Comparison of ENCODE assay signal across 14 mouse cellular contexts in the genomic region with DNA sequence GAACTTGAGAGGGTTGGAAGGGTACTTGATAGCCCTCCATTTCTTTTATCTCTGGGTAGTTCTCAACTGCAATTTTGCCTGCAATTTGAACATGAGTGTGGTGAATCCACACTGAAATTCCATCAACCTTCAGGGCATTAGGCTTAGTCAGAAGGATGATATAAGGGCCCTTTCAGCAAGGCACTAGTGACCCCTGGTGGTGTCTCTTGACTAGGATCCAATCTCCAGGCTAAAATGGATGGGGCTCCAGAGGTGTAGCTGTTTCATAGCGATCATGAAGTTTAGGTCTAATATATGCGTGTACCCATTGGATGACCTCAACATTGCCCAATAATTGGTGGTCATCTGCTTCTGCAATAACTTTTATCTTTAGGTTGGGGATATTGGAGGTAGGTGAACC.
DNase-seq lines count a peak whose midpoint lies in the region; ATAC-seq and TF ChIP-seq lines count a peak whose summit lies in the region.
"Had no signal": no experiment of that assay in that cellular context is flagged by ENCODE, and none has a peak within 500 bp of the region (broad histone marks: within the 10 kb centered on the region; RNA-seq: fewer than 3 reads in every experiment).

No protein-coding gene starts in this region.

- no peak for ATAC-seq in kidney, postnatal 0 days (replicated peaks; ENCODE audit: low FRiP score, low read depth)
- no peak for ATAC-seq in kidney, embryonic 14.5 days (ENCODE audit: low FRiP score, low TSS enrichment)
- ATAC-seq: forebrain, embryonic 16.5 days had no signal

- no peak overlapping the region for H3K9ac ChIP-seq in kidney, postnatal 0 days (ENCODE audit: low read depth, low read length)
- no peak overlapping the region for H3K9ac ChIP-seq in kidney, embryonic 14.5 days (ENCODE audit: low read depth, low read length)
- H3K9ac ChIP-seq: heart, embryonic 15.5 days had no signal

- H3K27ac ChIP-seq in kidney, postnatal 0 days, result no peak overlapping the region
- H3K27ac ChIP-seq in kidney, embryonic 14.5 days (ENCODE audit: low read depth, low read length), result no peak overlapping the region
- no peak overlapping the region for H3K27ac ChIP-seq in embryonic facial prominence, embryonic 10.5 days (replicated peaks)
- H3K27ac ChIP-seq: heart, embryonic 15.5 days had no signal

- H3K4me3 ChIP-seq in kidney, postnatal 0 days (replicated peaks; ENCODE audit: low read depth, low read length), result no peak overlapping the region
- H3K4me3 ChIP-seq in kidney, embryonic 14.5 days (ENCODE audit: low read length), result no peak overlapping the region
- H3K4me3 ChIP-seq in E14TG2a.4 (replicated peaks; ENCODE audit: low read length), result no peak overlapping the region
- H3K4me3 ChIP-seq in embryonic facial prominence, embryonic 10.5 days, result no peak overlapping the region
- H3K4me3 ChIP-seq: heart, embryonic 15.5 days had no signal

- H3K4me1 ChIP-seq in kidney, postnatal 0 days (replicated peaks; ENCODE audit: insufficient read depth, low read length), result no peaks in the 10 kb centered on the region
- no peaks in the 10 kb centered on the region for H3K4me1 ChIP-seq in kidney, embryonic 14.5 days (ENCODE audit: control insufficient read depth, insufficient read depth, low read length)
- H3K4me1 ChIP-seq in E14TG2a.4 (replicated peaks; ENCODE audit: low read depth, low read length), result no peaks in the 10 kb centered on the region
- H3K4me1 ChIP-seq in embryonic facial prominence, embryonic 10.5 days, result no peaks in the 10 kb centered on the region
- H3K4me1 ChIP-seq: heart, embryonic 15.5 days had no signal

- H3K9me3 ChIP-seq in kidney, postnatal 0 days (replicated peaks; ENCODE audit: low read length), result no peaks in the 10 kb centered on the region
- no peaks in the 10 kb centered on the region for H3K9me3 ChIP-seq in kidney, embryonic 14.5 days (ENCODE audit: control insufficient read depth, low read length)
- H3K9me3 ChIP-seq in E14TG2a.4 (ENCODE audit: low read length), result no peaks in the 10 kb centered on the region
- H3K9me3 ChIP-seq in embryonic facial prominence, embryonic 10.5 days, result no peaks in the 10 kb centered on the region
- H3K9me3 ChIP-seq: heart, embryonic 15.5 days had no signal

- peak; percentile 22 to 34 for DNase-seq in cerebellum, postnatal 10 days
- no peak for DNase-seq in cerebellum, postnatal 36 days
- DNase-seq in kidney, postnatal 0 days (ENCODE audit: low spot score), result peak; percentile 10
- peak; percentile 23 for DNase-seq in embryonic facial prominence, embryonic 10.5 days (ENCODE audit: low spot score)
- no peak for DNase-seq in gastrocnemius, postnatal 36 days
- DNase-seq in kidney, adult 11 months, result no peak
- DNase-seq: adrenal gland, adult 2 months; cerebellum, adult 9-11 months; kidney, postnatal 14 days; lung, postnatal 4 days had no signal

- intact Hi-C loops in gastrocnemius, postnatal 36 days (cut with DNase I), result no loop called here

- no peaks in the 10 kb centered on the region for H3K27me3 ChIP-seq in kidney, postnatal 0 days (ENCODE audit: insufficient read depth, low read length)
- no peaks in the 10 kb centered on the region for H3K27me3 ChIP-seq in kidney, embryonic 14.5 days (ENCODE audit: control insufficient read depth, insufficient read depth, low read length)
- no peaks in the 10 kb centered on the region for H3K27me3 ChIP-seq in E14TG2a.4 (ENCODE audit: insufficient read depth, low read length)
- no peaks in the 10 kb centered on the region for H3K27me3 ChIP-seq in embryonic facial prominence, embryonic 10.5 days (replicated peaks; ENCODE audit: low read depth, poor library complexity, severe bottlenecking)
- H3K27me3 ChIP-seq: heart, embryonic 15.5 days had no signal

- 80% methylated on average over 2 of the region's 2 CpGs for WGBS in kidney, postnatal 0 days
- WGBS in kidney, embryonic 14.5 days, result 77% methylated on average over 2 of the region's 2 CpGs
- 75% methylated on average over 2 of the region's 2 CpGs for WGBS in embryonic facial prominence, embryonic 10.5 days

- H3K36me3 ChIP-seq in kidney, postnatal 0 days (ENCODE audit: insufficient read depth, low read length), result no peaks in the 10 kb centered on the region
- no peaks in the 10 kb centered on the region for H3K36me3 ChIP-seq in kidney, embryonic 14.5 days (ENCODE audit: control insufficient read depth, insufficient read depth, low read length)
- no peaks in the 10 kb centered on the region for H3K36me3 ChIP-seq in E14TG2a.4 (ENCODE audit: insufficient read depth, low read length)
- H3K36me3 ChIP-seq in embryonic facial prominence, embryonic 10.5 days (replicated peaks), result no peaks in the 10 kb centered on the region
- H3K36me3 ChIP-seq: heart, embryonic 15.5 days had no signal

- H3K4me2 ChIP-seq in kidney, postnatal 0 days (ENCODE audit: low read length), result no peak overlapping the region
- H3K4me2 ChIP-seq in kidney, embryonic 14.5 days (replicated peaks; ENCODE audit: low read depth, low read length), result no peak overlapping the region
- H3K4me2 ChIP-seq: heart, embryonic 15.5 days had no signal

- TF ChIP-seq CTCF in kidney, postnatal 0 days (IDR thresholded peaks at IDR 0.05; ENCODE audit: low read depth), result peak; percentile 59
- TF ChIP-seq CTCF in E14TG2a.4 (conservative IDR thresholded peaks at IDR 0.05; ENCODE audit: low read length), result peak; percentile 33

Comparison
In these comparisons a context has a peak if more than half of its experiments do, and no peak if none do; other contexts are left out.
1. DNase-seq: peak in cerebellum, postnatal 10 days (2 of 2), kidney, postnatal 0 days (single experiment) and embryonic facial prominence, embryonic 10.5 days (single experiment); none in cerebellum, postnatal 36 days (0 of 2), gastrocnemius, postnatal 36 days (0 of 2) and kidney, adult 11 months (single experiment).